17 mouse cellular contexts compared by ENCODE assay signal in genomic region chr9:44075276-44075995, GRCm38 (mm10). TPM values are rescaled to one million over a fixed set of nuclear protein-coding genes. Genes with fewer than 3 reads are reported as not detected.
DNase-seq lines count a peak whose midpoint lies in the region; ATAC-seq and TF ChIP-seq lines count a peak whose summit lies in the region.
"Had no signal": no experiment of that assay in that cellular context is flagged by ENCODE, and none has a peak within 500 bp of the region (broad histone marks: within the 10 kb centered on the region; RNA-seq: fewer than 3 reads in every experiment).

No protein-coding gene starts in this region.

- no peaks in the 10 kb centered on the region for H3K36me3 ChIP-seq in kidney, postnatal 0 days (ENCODE audit: insufficient read depth, low read length)
- H3K36me3 ChIP-seq: limb, embryonic 15.5 days; midbrain, embryonic 13.5 days had no signal

- TF ChIP-seq CTCF in kidney, postnatal 0 days (IDR thresholded peaks at IDR 0.05; ENCODE audit: low read depth): no peak

- peak; percentile 58 for DNase-seq in cerebellum, adult 8-10 months
- DNase-seq in heart, postnatal 4 days: peak; percentile 9
- no peak for DNase-seq in heart, postnatal 25 days (ENCODE audit: low spot score)
- peak; percentile 43 to 62 for DNase-seq in cerebellum, postnatal 14 days
- no peak for DNase-seq in kidney, postnatal 0 days (ENCODE audit: low spot score)
- DNase-seq in lung, postnatal 25 days (ENCODE audit: low spot score): no peak
- no peak for DNase-seq in spleen, postnatal 36 days (ENCODE audit: low spot score in 2 of 2)
- DNase-seq: lung, adult 18-20 months; lung, postnatal 4 days; thymus, adult 2 months had no signal

- H3K4me1 ChIP-seq in kidney, postnatal 0 days (replicated peaks; ENCODE audit: insufficient read depth, low read length): peaks cover 33% of the 10 kb centered on the region

- no peak overlapping the region for H3K4me2 ChIP-seq in kidney, postnatal 0 days (ENCODE audit: low read length)
- H3K4me2 ChIP-seq: heart, embryonic 11.5 days; hindbrain, embryonic 14.5 days; limb, embryonic 15.5 days; midbrain, embryonic 13.5 days had no signal

- 69% methylated on average over 24 of the region's 24 CpGs for WGBS in kidney, postnatal 0 days

- no peaks in the 10 kb centered on the region for H3K9me3 ChIP-seq in kidney, postnatal 0 days (replicated peaks; ENCODE audit: low read length)
- H3K9me3 ChIP-seq: limb, embryonic 15.5 days; midbrain, embryonic 13.5 days had no signal

- intact Hi-C loops in heart, postnatal 25 days (cut with DNase I): no loop called here

- peak overlapping the region; percentile 57 for H3K27ac ChIP-seq in kidney, postnatal 0 days
- H3K27ac ChIP-seq: hindbrain, embryonic 14.5 days; limb, embryonic 15.5 days; midbrain, embryonic 13.5 days had no signal

- ATAC-seq in cerebellum, adult (ENCODE audit: insufficient number of reproducible peaks, low FRiP score, low TSS enrichment): no peak
- ATAC-seq in kidney, postnatal 0 days (replicated peaks; ENCODE audit: low FRiP score, low read depth): no peak
- ATAC-seq: intestine, embryonic 16.5 days; midbrain, embryonic 13.5 days; Patski had no signal

- H3K27me3 ChIP-seq in kidney, postnatal 0 days (ENCODE audit: insufficient read depth, low read length): no peaks in the 10 kb centered on the region
- H3K27me3 ChIP-seq: Patski had no signal

- no peak overlapping the region for H3K4me3 ChIP-seq in kidney, postnatal 0 days (replicated peaks; ENCODE audit: low read depth, low read length)
- H3K4me3 ChIP-seq: limb, embryonic 15.5 days; midbrain, embryonic 13.5 days had no signal

- H3K9ac ChIP-seq in kidney, postnatal 0 days (ENCODE audit: low read depth, low read length): peak overlapping the region; percentile 23; the same call in 1 of the 2 replicates
- H3K9ac ChIP-seq: hindbrain, embryonic 14.5 days; limb, embryonic 15.5 days; midbrain, embryonic 13.5 days had no signal

RNA-seq across cellular contexts. Expression of gene Usp2, which starts 8.6 kb away (rescaled TPM):
- 10 to 100 TPM; 72.6 to 79.0 TPM for total RNA-seq in heart, postnatal 4 days (2021)
- total RNA-seq in heart, postnatal 25 days (2021): 100 to 1,000 TPM in 1 of 2 experiments, 10 to 100 TPM in 1; 77.7 to 191 TPM
- 62.9 and 72.1 TPM in 2 replicates for polyA plus RNA-seq in kidney, postnatal 0 days (2015; fragmentation: Nextera tagmentation; extraction: Ambion mirVana)

RNA-seq across cellular contexts. Expression of gene Mfrp, which starts 26.1 kb away (rescaled TPM):
- total RNA-seq in heart, postnatal 4 days (2021): not detected
- not detected for total RNA-seq in heart, postnatal 25 days (2021)
- polyA plus RNA-seq in kidney, postnatal 0 days (2015; fragmentation: Nextera tagmentation; extraction: Ambion mirVana): 0.11 and 0.16 TPM in 2 replicates

RNA-seq across cellular contexts. Expression of gene C1qtnf5, which starts 31.6 kb away (rescaled TPM):
- total RNA-seq in heart, postnatal 4 days (2021): 1 to 10 TPM; 8.5 to 9.7 TPM
- total RNA-seq in heart, postnatal 25 days (2021): 10 to 100 TPM in 1 of 2 experiments, 1 to 10 TPM in 1; 9.7 to 10.9 TPM
- 9.7 and 12.3 TPM in 2 replicates for polyA plus RNA-seq in kidney, postnatal 0 days (2015; fragmentation: Nextera tagmentation; extraction: Ambion mirVana)

RNA-seq across cellular contexts. Expression of gene Thy1, which starts 32.3 kb away (rescaled TPM):
- total RNA-seq in heart, postnatal 4 days (2021): 10 to 100 TPM; 16.2 to 18.8 TPM
- total RNA-seq in heart, postnatal 25 days (2021): 10 to 100 TPM; 13.9 to 22.2 TPM
- 9.9 and 13.6 TPM in 2 replicates for polyA plus RNA-seq in kidney, postnatal 0 days (2015; fragmentation: Nextera tagmentation; extraction: Ambion mirVana)
- polyA plus RNA-seq: Patski had no signal

RNA-seq across cellular contexts. Expression of gene Gm49380, which starts 37.9 kb away (rescaled TPM):
- not detected for total RNA-seq in heart, postnatal 4 days (2021)
- total RNA-seq in heart, postnatal 25 days (2021): under 1 TPM in 1 of 2 experiments, not detected in 1; 0.11 TPM
- polyA plus RNA-seq in kidney, postnatal 0 days (2015; fragmentation: Nextera tagmentation; extraction: Ambion mirVana): not detected in 2 replicates
- polyA plus RNA-seq: heart, embryonic 11.5 days; thymus, adult 2 months had no signal

Comparison
In these comparisons a context has a peak if more than half of its experiments do, and no peak if none do; other contexts are left out.
1. DNase-seq: peak in cerebellum, adult 8-10 months (single experiment), heart, postnatal 4 days (single experiment) and cerebellum, postnatal 14 days (2 of 2); none in heart, postnatal 25 days (single experiment), kidney, postnatal 0 days (single experiment), lung, postnatal 25 days (single experiment) and spleen, postnatal 36 days (0 of 2).